Mouse (Mus musculus) heart, postnatal 14 days (tissue): ENCODE data around the gene Kdm2a. TPM values are rescaled to one million over a fixed set of nuclear protein-coding genes. Genes with fewer than 3 reads are reported as not detected.

ENCODE experiments used
- DNase-seq, 2 experiments: peaks; one replicate each; pipeline ENCODE4 v3.0.0; 2021 to 2022
- intact Hi-C: fragments of 180-260 bp; cut with DNase I; formaldehyde crosslinking; loops from one replicate; pipeline ENCODE4 v1.15.1; 2025
- total RNA-seq, 2 experiments: library from RNA; stranded (reverse); gene quantifications; 2 replicates each; pipeline ENCODE4 v1.2.3; 2021

The Kdm2a gene
- total RNA-seq, 2 experiments from 2014 or later = 47.6 to 49.5 TPM

DNA sequence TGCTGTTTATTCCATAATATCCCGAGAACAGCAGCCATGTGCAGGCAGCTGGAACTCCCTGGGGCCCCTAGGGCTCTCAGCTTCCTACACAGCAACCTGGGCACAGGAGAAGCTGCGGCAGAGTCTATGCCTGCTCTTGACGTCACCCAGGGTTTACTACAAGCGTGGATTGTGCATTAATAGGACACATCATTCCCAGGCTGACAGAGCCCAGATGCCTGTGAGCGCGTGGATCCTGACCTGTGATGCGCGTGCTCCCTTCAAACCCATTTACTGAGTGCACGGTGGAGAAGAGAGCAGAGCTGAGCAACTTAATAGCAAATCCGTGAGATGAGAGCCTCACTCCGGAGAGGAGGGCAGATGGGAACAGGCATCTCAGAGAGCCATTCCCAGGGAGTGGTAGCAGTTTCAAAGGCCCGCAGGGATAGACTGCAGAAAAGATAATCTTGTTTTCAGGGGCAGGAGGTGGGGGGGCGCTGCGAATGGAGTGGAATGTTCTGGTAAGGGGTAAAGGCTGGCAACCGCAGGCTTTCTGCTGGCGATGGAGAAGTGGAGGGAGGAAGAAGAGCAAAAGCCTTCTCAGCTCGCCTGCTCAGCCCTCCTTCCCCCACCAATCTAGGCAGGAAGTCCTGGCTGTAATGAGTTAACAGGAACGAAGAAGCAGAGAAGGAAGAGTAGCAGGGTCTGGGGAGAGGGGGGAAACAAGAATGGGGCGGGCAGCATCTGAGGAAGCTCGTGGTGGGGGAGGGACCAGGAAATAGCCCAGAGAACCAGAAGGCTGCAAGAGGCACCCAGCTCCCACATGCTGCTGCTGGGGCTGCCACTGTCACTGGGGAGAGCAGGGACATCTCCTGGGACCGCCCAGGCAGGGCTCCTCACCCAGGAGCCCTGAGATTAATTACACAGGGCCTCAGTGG lies 96.1 kb downstream of the Kdm2a start:
- intact Hi-C loops = no loop called here
- peak; percentile 47 to 56 for DNase-seq

DNA sequence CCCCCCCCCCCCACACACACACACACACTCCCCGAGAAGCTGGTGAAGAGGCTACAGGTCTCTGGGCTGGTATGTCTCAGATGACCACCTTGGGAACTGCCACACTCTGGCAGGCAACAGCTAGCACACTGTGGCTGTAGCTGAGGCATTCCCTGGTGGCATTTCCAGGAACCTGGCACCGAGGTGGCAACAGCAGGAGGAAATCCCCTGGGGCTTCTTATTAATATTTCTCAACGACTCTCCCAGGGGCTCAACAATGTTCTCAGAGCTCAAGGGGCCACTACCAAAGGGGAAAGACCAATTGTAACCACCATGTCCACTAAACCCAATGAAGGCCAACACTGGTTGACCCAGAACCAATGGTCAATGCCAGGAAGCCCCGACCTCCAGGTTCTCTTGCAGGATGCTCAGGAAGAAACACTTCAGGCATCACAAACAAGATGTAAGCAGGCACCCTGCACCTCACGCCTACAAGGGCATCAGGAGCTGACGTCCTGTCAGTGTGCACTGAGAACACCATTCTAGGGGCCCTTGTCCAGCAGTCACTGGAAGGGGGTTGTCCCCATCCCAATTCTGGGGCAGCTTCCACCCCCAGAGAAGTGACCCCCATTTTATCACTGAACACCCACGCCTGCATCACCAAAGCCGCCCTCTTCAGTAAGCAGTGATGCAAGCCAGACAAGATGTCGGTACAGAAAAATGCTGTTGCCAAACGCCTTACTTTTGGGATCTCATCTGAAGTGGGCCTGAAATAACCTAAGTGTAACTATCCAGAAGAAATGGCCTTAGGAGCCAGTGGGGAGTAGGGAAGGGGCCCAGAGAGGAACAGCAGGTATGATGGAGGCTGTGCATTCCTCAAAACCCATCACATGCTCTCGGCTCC lies 97.0 kb downstream of the Kdm2a start:
- no peak for DNase-seq
- intact Hi-C loops = no loop called here

DNA sequence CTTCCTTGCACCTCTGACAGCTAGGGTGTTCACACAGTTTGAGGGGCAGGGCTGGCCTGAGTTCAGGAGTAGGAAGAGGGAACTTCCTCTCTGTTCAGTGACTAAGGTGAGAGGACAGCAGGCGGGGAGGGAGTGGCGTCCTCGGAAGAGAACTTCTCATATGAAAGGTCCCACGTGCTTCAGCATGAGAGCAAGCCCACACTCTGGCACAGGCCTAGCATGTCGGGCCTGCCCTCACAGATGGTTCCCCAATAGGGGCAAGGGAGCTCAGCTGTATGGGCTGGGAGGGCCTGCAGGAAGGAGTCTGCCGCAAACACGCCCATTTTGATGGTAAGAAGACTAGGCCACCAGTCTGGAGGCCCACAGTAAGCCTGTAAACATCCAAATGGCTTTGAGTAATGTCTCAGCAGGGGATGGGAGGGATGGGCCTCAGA lies 97.8 kb downstream of the Kdm2a start:
- intact Hi-C loops = no loop called here
- peak in 1 of 2 experiments; percentile 38 for DNase-seq

DNA sequence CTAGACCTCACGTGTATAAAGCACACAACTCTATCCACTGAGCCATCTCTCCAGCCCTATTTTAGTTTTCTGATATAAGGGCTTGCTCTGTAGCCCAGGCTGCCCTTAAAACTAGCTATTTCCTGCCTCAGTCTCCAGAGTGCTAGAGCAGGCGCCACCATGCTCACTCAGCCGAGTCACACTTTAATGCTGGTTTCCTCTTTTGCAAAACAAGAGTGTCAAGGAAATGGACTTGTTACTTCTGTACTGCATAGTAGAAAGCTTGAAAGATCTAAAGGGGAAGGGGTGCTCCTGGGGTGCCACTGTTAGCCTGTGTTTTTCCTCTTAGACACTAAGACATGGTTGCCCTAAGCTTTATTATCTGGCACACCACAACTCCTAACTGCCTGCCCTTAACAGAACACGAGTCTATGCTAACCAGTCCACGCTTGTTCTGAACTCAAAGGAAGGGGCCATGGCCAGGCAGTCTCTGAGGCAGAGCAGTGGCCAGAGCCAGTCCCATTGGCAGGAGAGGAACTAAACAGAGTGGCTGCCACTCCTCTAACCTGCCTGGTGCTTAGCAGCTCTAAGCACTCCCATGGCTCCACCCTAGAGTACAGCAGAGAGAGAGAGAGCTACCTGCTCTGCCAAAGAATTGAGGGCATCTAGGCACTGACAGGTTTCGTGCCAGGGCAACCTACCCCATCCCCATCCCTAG lies 98.4 kb downstream of the Kdm2a start:
- no peak for DNase-seq
- intact Hi-C loops = no loop called here

DNA sequence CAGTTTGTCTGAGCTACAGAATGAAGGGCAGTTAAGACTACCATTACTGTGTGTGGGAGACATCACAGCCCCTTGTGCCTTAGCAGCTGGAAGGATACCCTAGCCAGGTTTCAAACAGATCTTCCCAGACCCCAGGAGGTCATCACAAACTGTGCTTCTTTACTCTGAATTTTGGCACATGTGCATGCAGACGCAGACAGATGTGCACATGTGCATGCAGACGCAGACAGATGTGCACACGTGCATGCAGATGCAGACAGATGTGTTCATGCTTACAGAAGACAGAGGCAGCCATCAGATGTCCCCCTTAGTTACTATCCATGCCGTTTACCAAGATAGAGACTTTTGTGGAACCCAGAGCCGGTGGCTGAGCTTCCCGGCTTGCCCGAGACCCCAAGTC lies 99.0 kb downstream of the Kdm2a start:
- DNase-seq = no peak

DNA sequence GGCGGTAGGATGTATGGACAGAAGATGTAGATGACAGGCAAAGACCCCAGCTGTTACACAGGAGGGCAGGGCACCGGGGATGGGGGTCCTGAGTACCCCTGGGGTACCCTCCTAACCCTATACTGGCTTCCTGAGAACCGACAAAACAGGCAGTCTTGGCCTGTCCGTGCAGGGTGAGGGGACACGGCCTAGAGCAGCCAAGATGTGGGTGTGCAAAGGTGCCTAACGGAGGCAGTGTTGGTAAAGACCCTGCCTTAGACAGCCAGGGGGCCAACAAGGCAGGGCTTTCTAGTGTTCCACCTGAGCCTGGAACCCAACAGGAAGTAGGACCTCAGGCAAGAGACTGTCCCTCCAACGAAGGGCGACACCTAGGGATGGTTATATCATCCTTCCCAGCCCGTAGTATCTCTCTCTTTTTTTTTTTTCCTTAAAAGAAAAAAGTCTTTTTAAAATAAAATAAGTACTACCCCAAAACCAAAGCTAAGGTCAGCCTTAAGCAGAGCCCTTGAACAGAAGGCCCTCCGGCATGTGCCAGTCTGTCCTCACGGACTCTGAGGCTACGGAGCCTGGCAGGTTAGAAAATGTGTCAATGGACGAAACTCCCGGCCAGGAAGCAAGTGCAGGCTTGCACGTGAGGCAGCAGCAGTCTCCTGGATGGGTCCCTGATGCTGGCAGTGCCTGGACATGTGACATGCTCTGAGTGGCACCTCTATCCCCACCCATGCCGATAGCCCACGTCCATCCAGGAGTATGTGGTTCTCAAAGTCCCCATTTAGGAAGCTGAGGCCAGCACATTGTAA lies 99.6 kb downstream of the Kdm2a start:
- no peak for DNase-seq
- intact Hi-C loops = no loop called here

More for the DNA sequence above, 99.0 kb downstream of the Kdm2a start:
- intact Hi-C loops = no loop called here

DNA sequence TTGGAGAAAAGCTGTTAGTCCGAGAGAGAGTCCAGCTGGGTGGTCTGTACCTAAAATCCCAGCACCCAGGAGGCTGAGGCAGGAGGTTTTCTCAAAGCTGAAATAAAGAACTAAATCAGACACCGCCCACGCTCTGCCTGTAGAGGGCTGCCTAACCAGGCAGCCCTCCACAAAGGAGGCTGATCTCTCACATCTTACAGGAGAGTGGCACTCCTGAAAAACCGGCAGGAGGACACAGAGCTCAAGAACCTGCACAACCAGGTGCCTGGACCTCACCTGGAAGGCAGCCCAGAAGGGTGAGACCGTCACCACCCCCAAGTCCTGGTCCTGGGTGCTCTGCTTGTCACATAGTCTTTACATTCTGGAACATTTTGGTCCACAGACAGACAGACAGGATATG lies 100.2 kb downstream of the Kdm2a start:
- no peak for DNase-seq
- intact Hi-C loops = no loop called here

DNA sequence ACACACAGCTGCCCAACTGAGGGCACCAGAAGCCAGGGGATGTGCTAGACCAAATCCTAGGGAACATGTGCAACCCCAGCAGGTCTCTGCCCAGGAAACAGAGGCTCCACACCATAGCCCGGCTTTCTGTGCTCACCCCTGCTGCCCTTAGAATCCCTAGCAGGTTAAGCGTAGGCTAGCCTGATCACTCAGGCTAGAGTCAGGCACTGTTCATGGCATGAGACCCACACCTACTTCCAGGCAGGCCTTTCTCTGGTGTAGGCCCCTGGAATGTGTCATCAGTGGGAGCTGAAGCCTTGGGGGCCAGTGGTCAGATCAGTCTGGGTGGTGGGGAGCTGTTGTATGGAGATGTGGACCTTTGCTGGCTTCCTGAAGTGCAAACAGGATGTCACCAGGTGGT lies 101.5 kb downstream of the Kdm2a start:
- intact Hi-C loops = no loop called here
- DNase-seq = no peak

DNA sequence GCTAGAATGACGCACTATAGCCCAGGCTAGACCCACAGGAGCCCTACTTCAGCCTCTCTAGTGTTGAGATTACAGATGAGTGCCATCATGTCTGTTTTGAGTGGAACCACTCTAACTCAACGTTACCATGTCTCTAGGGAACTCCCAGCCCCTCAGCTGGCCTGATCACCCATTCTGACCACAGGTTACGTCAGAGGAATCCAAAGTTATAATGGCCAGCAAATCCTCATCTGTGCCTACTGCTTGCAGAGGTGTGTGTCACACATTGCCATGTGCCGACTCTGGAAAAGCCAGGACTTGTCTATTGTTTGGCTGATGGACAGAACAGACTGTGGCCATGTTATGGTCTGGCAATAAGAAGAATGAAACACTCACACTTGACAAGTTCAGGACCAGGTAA lies 102.7 kb downstream of the Kdm2a start:
- intact Hi-C loops = no loop called here
- DNase-seq = no peak

DNA sequence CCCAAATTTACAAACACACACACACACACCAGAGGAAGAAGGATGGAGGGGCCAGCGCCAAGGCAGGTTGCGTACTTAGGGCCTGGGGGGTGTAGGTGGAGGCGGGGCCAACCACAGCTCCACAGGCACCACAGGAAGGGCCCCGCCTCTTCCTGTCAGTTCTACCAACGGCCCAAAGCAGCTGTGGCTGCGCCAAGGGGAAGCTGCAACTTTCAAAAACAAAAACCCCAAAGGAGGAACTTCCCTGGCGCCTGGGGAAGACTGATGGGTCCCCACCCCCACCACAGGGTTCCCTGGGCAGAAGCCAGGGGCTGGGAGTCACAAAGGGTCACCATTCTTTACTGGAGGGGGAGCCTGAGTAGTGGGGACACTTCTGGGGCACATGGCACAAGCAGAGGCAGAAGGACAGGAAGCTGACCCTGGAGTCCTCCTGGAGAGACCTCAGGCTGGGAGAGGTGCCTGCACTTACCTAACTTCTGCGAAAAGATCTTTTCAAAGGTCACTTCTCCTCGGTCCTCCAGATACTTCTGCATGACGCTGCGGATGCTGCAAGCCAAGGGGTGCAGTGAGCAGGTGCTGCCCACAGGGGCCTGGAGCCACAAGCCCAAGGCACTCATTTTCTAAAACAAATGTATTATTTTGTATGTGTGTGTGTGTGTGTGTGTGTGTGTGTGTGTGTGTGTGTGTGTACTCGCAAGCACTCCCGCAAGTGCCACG lies 103.5 kb downstream of the Kdm2a start:
- intact Hi-C loops = no loop called here
- peak; percentile 69 to 71 for DNase-seq

DNA sequence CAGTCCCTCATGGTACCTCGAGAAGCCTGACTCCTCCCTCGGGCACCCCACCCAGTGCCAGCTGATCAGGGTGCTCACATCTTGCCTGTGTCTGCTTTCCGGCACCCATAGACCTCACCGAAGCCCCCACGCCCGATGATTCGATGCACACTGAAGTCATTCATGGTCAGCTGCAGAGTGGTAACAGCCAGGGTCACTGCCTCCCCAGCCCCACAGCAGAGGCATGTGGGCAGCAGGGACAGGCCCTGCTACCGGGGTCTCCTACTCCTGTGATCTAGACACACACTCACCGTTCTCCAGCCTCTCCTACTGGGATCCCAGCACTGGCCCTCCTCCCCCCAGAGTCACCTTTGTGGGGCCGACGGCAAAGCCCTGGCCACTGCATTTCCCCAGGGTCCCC lies 106.9 kb downstream of the Kdm2a start:
- intact Hi-C loops = no loop called here
- no peak for DNase-seq

DNA sequence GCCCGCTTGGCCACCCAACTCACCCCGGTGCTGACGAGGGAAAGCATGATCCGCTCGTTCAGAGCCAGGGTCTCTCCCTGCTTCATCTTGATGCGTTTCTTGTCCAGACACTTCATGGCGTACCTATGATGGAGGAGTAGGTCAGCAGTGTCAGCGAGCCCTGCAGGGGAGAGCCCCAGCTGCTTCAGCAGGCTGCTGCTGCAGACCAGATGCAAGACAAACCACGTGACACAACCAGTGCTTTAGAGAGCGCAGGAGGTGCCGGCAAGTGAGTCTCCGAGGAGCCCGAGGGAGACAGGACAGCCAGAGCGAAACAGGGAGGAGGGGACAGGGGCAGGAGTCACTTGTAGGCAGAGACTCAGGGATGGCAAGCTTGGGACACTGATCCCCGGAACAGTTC lies 107.3 kb downstream of the Kdm2a start:
- intact Hi-C loops = no loop called here
- DNase-seq = no peak

DNA sequence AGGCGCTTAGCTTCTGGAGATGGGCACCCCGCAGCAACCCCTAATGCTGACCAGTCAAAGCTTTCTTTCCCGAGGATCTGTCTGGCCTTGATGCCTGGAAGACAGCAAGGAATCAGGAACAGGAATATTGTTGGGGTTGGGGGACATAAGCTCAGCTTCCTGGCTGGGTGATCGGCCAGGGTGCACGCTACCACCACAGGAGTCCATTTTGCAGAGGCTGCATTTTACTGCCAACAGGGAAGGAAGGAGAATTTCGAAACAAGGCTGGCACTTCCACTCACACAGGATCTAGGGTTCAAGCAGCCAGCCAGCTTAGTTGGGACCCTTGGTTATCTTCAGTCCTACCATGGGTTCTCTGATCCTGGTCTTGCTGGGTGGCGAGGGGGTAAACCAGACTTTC lies 114.4 kb downstream of the Kdm2a start:
- no peak for DNase-seq
- intact Hi-C loops = loop anchor here (1.0 kb wide), 1 partner anchor 24 kb away; no protein-coding TSS in a partner anchor

DNA sequence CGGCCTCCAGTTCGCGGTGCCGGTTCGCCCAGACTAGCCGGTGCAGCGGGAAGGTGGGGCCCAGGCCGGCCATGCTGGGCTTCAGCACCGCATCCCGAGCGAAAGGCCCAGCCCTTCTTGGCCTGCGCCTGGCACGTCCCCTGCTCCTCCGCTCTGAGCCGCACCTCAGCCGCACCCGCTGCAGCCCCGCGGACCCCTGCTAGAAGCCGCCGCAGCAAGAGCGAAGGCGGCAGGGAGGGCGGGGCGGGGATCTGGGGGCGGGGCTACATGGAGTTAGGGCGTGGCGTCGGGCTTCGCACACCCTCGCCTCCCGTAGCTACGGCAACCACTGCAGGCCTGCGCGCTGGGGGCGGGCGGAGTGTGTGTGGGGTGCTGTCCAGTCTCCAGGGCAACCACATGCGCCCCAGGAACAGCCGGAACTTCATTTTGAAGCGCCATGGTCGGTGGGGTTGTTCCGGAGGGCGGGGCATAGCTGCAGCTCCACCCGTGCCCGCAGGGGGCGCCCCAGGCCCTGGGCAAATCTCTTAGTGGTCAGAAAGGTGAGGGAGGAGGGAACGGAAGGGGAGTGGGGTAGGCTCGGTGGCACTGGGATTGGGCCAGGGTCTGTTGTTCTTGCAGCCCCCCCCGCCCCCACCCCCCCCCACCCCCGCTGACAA lies 115.1 kb downstream of the Kdm2a start, which contains the start of gene Ankrd13d:
Ankrd13d (minus strand) TSS at position 240 of the 656 bp plus-strand sequence.
- intact Hi-C loops = loop anchor here (1.0 kb wide), 1 partner anchor 24 kb away; no protein-coding TSS in a partner anchor
- DNase-seq = peak; percentile 84 to 88

DNA sequence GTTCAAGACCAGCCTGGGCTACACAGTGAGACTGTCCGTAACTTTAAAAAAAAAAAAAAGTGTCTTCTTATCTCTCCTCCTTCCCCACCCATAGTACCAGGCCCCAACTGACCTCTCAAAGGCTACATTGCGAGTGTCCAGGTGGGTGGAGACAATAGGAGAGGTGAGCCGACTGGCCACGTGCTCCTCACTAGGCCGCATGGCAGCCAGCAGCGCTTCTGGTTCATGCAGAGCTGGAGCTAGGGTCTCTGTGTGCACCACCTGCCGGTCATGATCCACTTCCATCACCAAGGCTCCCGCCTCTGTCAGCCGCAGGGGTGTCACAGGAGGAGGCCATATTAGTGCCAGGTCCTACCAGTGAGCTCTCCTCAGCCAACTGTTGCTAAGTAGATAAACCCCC lies 117.7 kb downstream of the Kdm2a start:
- intact Hi-C loops = no loop called here

DNA sequence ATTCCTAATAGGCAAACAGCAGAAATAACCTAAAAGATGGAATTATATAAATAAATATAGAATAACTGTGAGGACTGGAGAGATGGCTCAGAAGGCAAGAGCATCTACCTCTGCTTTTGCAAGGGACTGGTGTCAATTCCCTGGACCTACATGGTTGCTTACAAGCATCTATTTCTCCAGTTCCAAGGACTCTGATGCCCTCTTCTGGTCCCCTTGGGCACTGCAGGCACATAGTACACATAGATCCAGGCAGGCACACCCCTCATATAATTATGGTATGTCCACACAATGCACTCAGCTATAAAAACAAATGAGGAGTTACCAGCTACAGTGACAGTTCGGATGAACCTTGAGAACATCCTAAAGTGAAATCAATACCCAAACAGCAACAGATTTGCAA lies 118.6 kb downstream of the Kdm2a start:
- intact Hi-C loops = no loop called here
- no peak for DNase-seq

More for the DNA sequence above, 117.7 kb downstream of the Kdm2a start:
- DNase-seq = no peak

DNA sequence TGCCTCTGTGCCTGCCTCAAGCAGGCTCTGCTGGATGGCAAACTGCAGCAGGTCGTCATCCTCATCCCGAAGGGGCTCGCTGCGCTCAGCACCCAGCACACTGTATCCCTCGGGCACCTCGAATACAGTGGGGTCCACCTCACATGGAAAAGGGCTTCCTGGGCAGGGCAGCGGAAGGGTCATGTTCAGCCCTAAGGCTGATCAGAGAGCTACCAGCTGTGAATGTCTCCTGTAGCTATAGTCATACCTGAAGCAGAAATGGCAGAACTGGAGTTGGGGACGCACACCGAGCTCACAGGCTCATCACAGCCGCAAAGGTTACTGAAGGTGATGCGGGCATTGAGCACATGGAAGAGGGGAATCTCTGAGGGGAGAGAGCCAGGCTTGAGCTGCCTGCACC lies 127.1 kb downstream of the Kdm2a start:
- intact Hi-C loops = no loop called here
- DNase-seq = no peak

DNA sequence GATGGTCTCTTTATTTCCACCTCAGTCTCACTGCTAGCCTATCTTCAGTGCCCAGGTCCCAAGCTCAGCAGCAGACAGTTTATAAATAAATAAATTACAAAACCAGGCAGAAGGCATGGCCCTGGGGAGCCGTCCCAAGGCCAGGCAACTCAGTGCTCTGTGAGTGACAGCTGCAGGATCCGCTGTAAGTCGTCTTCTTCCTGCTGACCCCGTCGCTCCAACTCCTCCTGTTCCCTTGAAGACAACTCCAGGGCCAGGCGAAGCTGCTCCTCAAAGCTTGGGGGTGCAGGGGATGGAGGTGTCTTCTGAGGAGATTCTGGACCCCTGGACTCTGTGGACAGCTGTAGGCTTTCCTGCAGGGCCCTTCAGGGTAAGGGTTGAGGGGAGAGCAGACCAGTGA lies 127.9 kb downstream of the Kdm2a start:
- intact Hi-C loops = no loop called here
- no peak for DNase-seq
